Mouse (Mus musculus) urinary bladder, postnatal 25 days (tissue): ENCODE results near the gene Bag6.

Experiments
- DNase-seq: peaks from one replicate; pipeline ENCODE4 v3.0.0; 2022; ENCODE audit warnings: low spot score

Bag6 gene

DNA sequence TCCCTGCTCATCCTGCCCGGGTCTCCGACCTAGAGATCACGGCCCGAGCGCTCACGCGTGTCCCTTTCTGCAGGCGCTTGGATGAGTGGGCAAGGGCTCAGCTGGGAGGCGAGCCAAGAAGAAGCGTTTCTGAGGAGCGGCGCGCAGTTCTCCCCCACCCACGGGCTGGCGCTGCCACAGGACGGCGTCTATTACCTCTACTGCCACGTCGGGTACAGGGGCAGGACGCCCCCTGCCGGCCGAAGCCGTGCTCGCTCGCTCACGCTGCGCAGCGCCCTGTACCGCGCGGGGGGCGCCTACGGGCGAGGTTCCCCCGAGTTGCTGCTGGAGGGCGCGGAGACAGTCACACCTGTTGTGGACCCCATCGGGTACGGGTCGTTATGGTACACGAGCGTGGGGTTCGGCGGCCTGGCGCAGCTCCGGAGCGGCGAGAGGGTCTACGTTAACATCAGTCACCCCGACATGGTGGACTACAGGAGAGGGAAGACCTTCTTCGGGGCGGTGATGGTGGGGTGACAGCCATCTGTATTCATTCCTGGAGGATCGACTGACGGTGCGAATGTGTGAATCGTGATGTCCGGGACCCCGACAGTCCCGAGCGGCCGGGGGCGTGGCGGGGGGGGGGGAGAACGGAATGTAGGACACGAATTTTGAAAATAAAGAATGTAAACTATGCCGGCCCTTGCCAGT, 60.8 kb downstream of the Bag6 start:
- peak; percentile 74 for DNase-seq

DNA sequence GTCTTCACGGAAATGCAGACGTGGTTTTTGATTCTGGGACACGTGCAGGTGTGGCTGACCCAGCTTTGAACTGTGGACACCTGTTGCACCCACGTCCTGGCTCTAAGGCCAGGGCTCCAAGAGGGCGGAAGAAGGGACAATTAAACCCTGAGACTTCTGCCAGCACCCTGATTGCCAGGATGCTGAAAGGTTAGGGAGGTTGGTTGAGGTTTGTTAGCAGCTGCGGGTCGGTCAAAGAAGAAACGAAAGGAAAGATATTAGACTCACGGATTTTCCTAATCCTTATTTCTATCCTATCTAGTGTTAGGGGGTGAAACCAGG, 61.3 kb downstream of the Bag6 start:
- no peak for DNase-seq
